Mouse (Mus musculus) limb, embryonic 12.5 days (tissue): ENCODE measurements around the gene Larp1b. TPM values are rescaled to one million over a fixed set of nuclear protein-coding genes. Genes with fewer than 3 reads are reported as not detected.

ENCODE experiments used
- ATAC-seq: fragments of 200-750 bp; cut with Nextera tagmentation; 2 replicates; pipeline ENCODE4 v1.8.0; 2017; ENCODE audit warnings: low read depth, moderate TSS enrichment; ENCODE audit not compliant: insufficient number of reproducible peaks, insufficient read depth, low FRiP score, low TSS enrichment
- H3K27ac ChIP-seq: fragments of 300-500 bp; sonication (generic); 2 replicates; pipeline ENCODE4 v1.5.1; 2016; ENCODE audit warnings: mild to moderate bottlenecking, moderate library complexity
- H3K27me3 ChIP-seq: fragments of 300-500 bp; sonication (generic); 2 replicates; pipeline ENCODE4 v1.6.1; 2016; ENCODE audit warnings: mild to moderate bottlenecking, moderate library complexity
- H3K36me3 ChIP-seq: fragments of 300-500 bp; sonication (generic); 2 replicates; pipeline ENCODE4 v1.6.1; 2016; ENCODE audit warnings: mild to moderate bottlenecking, moderate library complexity
- H3K4me1 ChIP-seq: fragments of 300-500 bp; sonication (generic); replicated peaks from 2 replicates; pipeline ENCODE4 v1.6.1; 2016
- H3K4me2 ChIP-seq: fragments of 300-500 bp; sonication (generic); 2 replicates; pipeline ENCODE4 v1.6.1; 2016; ENCODE audit warnings: mild to moderate bottlenecking, moderate library complexity
- H3K4me3 ChIP-seq: fragments of 300-500 bp; sonication (generic); replicated peaks from 2 replicates; pipeline ENCODE4 v1.5.1; 2016; ENCODE audit warnings: mild to moderate bottlenecking
- H3K9ac ChIP-seq: fragments of 300-500 bp; sonication (generic); replicated peaks from 2 replicates; pipeline ENCODE4 v1.6.1; 2016; ENCODE audit warnings: mild to moderate bottlenecking, moderate library complexity
- H3K9me3 ChIP-seq: fragments of 300-500 bp; sonication (generic); 2 replicates; pipeline ENCODE4 v1.6.1; 2016; ENCODE audit warnings: mild to moderate bottlenecking, moderate library complexity
- WGBS: fragments of 180-500 bp; shearing (Covaris S2); methylation state at CpG from one replicate; pipeline ENCODE4 v1.1.7; 2016; 5-methylcytosine and 5-hydroxymethylcytosine counted together
- polyA plus RNA-seq: library from polyadenylated mRNA; unstranded; fragments of >200 nt; fragmentation: Nextera tagmentation; extraction: Ambion mirVana; gene quantifications from 2 replicates; pipeline ENCODE4 v1.2.1, GENCODE M21; 2016

Larp1b gene
- polyA plus RNA-seq, 1 experiment from 2014 or later, result 0.85 TPM

GRCm38 (mm10) chr3:41021980-41022379 lies 72.4 kb downstream of the Larp1b start:
- no peaks in the 10 kb centered on the region for H3K9me3 ChIP-seq
- H3K27me3 ChIP-seq, result no peaks in the 10 kb centered on the region
- no peak overlapping the region for H3K4me3 ChIP-seq
- H3K27ac ChIP-seq, result no peak overlapping the region
- no peak overlapping the region for H3K4me2 ChIP-seq
- ATAC-seq, result no peak
- no peaks in the 10 kb centered on the region for H3K36me3 ChIP-seq
- H3K4me1 ChIP-seq, result no peaks in the 10 kb centered on the region
- no peak overlapping the region for H3K9ac ChIP-seq
- WGBS, result 71% methylated on average over 6 of the region's 6 CpGs

- no peaks in the 10 kb centered on the region for H3K27me3 ChIP-seq
- no peak overlapping the region for H3K9ac ChIP-seq
- no peak for ATAC-seq
- 91% methylated on average over 1 of the region's 1 CpGs for WGBS
- H3K4me3 ChIP-seq, result no peak overlapping the region
- H3K9me3 ChIP-seq, result no peaks in the 10 kb centered on the region
- no peak overlapping the region for H3K4me2 ChIP-seq
- no peaks in the 10 kb centered on the region for H3K36me3 ChIP-seq
- H3K27ac ChIP-seq, result no peak overlapping the region
- H3K4me1 ChIP-seq, result no peaks in the 10 kb centered on the region
Measured at GRCm38 (mm10) chr3:41030705-41031104, 81.1 kb downstream of the Larp1b start.

- H3K4me3 ChIP-seq, result no peak overlapping the region
- no peak overlapping the region for H3K4me2 ChIP-seq
- 76% methylated on average over 12 of the region's 12 CpGs for WGBS
- no peaks in the 10 kb centered on the region for H3K4me1 ChIP-seq
- no peak overlapping the region for H3K9ac ChIP-seq
- no peaks in the 10 kb centered on the region for H3K27me3 ChIP-seq
- H3K27ac ChIP-seq, result no peak overlapping the region
- no peaks in the 10 kb centered on the region for H3K9me3 ChIP-seq
- ATAC-seq, result no peak
- no peaks in the 10 kb centered on the region for H3K36me3 ChIP-seq
Measured at GRCm38 (mm10) chr3:41031286-41032210, 81.9 kb downstream of the Larp1b start.

GRCm38 (mm10) chr3:41038297-41038916 lies 88.8 kb downstream of the Larp1b start:
- Histone ChIP-seq H3K4me2 (no peak overlapping the region), H3K9ac (no peak overlapping the region), H3K9me3 (no peaks in the 10 kb centered on the region), H3K4me3 (no peak overlapping the region), H3K27ac (no peak overlapping the region), H3K27me3 (no peaks in the 10 kb centered on the region), H3K4me1 (no peaks in the 10 kb centered on the region), H3K36me3 (no peaks in the 10 kb centered on the region)
- no peak for ATAC-seq
- WGBS, result 69% methylated on average over 5 of the region's 5 CpGs

GRCm38 (mm10) chr3:41041241-41041640 lies 91.6 kb downstream of the Larp1b start:
- H3K27ac ChIP-seq, result no peak overlapping the region
- ATAC-seq, result no peak
- no peaks in the 10 kb centered on the region for H3K4me1 ChIP-seq
- H3K9ac ChIP-seq, result no peak overlapping the region
- no peaks in the 10 kb centered on the region for H3K27me3 ChIP-seq
- H3K9me3 ChIP-seq, result no peaks in the 10 kb centered on the region
- H3K4me2 ChIP-seq, result no peak overlapping the region
- no peaks in the 10 kb centered on the region for H3K36me3 ChIP-seq
- WGBS, result 64% methylated on average over 5 of the region's 5 CpGs
- no peak overlapping the region for H3K4me3 ChIP-seq

GRCm38 (mm10) chr3:41042195-41042938 lies 92.7 kb downstream of the Larp1b start:
- 77% methylated on average over 4 of the region's 4 CpGs for WGBS
- no peaks in the 10 kb centered on the region for H3K4me1 ChIP-seq
- no peak for ATAC-seq

GRCm38 (mm10) chr3:41043756-41044354 lies 94.2 kb downstream of the Larp1b start:
- no peaks in the 10 kb centered on the region for H3K4me1 ChIP-seq
- no peak overlapping the region for H3K27ac ChIP-seq
- H3K9ac ChIP-seq, result no peak overlapping the region
- H3K9me3 ChIP-seq, result no peaks in the 10 kb centered on the region
- H3K27me3 ChIP-seq, result no peaks in the 10 kb centered on the region
- H3K4me2 ChIP-seq, result no peak overlapping the region
- no peak for ATAC-seq
- WGBS, result 73% methylated on average over 11 of the region's 11 CpGs
- no peaks in the 10 kb centered on the region for H3K36me3 ChIP-seq
- no peak overlapping the region for H3K4me3 ChIP-seq

More at GRCm38 (mm10) chr3:41042195-41042938, 92.7 kb downstream of the Larp1b start:
- Histone ChIP-seq H3K36me3 (no peaks in the 10 kb centered on the region), H3K9ac (no peak overlapping the region), H3K4me3 (no peak overlapping the region), H3K4me2 (no peak overlapping the region), H3K9me3 (no peaks in the 10 kb centered on the region), H3K27me3 (no peaks in the 10 kb centered on the region), H3K27ac (no peak overlapping the region)

- Histone ChIP-seq H3K27ac (no peak overlapping the region), H3K4me1 (no peaks in the 10 kb centered on the region), H3K9ac (no peak overlapping the region), H3K4me3 (no peak overlapping the region), H3K4me2 (no peak overlapping the region), H3K36me3 (no peaks in the 10 kb centered on the region), H3K27me3 (no peaks in the 10 kb centered on the region), H3K9me3 (no peaks in the 10 kb centered on the region)
- WGBS, result 88% methylated on average over 6 of the region's 6 CpGs
- ATAC-seq, result no peak
Measured at GRCm38 (mm10) chr3:41047838-41048237, 98.2 kb downstream of the Larp1b start.

GRCm38 (mm10) chr3:41053334-41053733 lies 103.7 kb downstream of the Larp1b start:
- H3K27ac ChIP-seq, result no peak overlapping the region
- WGBS, result 91% methylated on average over 3 of the region's 3 CpGs
- H3K4me1 ChIP-seq, result no peaks in the 10 kb centered on the region
- no peak for ATAC-seq
- peaks cover 6% of the 10 kb centered on the region for H3K9me3 ChIP-seq
- no peak overlapping the region for H3K4me3 ChIP-seq
- no peak overlapping the region for H3K9ac ChIP-seq
- no peak overlapping the region for H3K4me2 ChIP-seq
- H3K36me3 ChIP-seq, result no peaks in the 10 kb centered on the region
- H3K27me3 ChIP-seq, result no peaks in the 10 kb centered on the region

- Histone ChIP-seq H3K9me3 (peaks cover 6% of the 10 kb centered on the region), H3K4me3 (no peak overlapping the region), H3K4me2 (no peak overlapping the region), H3K9ac (no peak overlapping the region), H3K27me3 (no peaks in the 10 kb centered on the region), H3K4me1 (no peaks in the 10 kb centered on the region), H3K27ac (no peak overlapping the region), H3K36me3 (peaks cover 2% of the 10 kb centered on the region; the same call in 1 of the 2 replicates)
- 82% methylated on average over 2 of the region's 2 CpGs for WGBS
- ATAC-seq, result no peak
Measured at GRCm38 (mm10) chr3:41058395-41058794, 108.8 kb downstream of the Larp1b start.

GRCm38 (mm10) chr3:41059249-41059648 lies 109.6 kb downstream of the Larp1b start:
- H3K4me1 ChIP-seq, result no peaks in the 10 kb centered on the region
- H3K9ac ChIP-seq, result no peak overlapping the region
- ATAC-seq, result no peak
- H3K27ac ChIP-seq, result no peak overlapping the region
- no peaks in the 10 kb centered on the region for H3K27me3 ChIP-seq
- 90% methylated on average over 3 of the region's 3 CpGs for WGBS
- no peak overlapping the region for H3K4me2 ChIP-seq
- H3K9me3 ChIP-seq, result peaks cover 6% of the 10 kb centered on the region
- no peak overlapping the region for H3K4me3 ChIP-seq
- peaks cover 11% of the 10 kb centered on the region; the same call in 1 of the 2 replicates for H3K36me3 ChIP-seq
